In the genomic region with DNA sequence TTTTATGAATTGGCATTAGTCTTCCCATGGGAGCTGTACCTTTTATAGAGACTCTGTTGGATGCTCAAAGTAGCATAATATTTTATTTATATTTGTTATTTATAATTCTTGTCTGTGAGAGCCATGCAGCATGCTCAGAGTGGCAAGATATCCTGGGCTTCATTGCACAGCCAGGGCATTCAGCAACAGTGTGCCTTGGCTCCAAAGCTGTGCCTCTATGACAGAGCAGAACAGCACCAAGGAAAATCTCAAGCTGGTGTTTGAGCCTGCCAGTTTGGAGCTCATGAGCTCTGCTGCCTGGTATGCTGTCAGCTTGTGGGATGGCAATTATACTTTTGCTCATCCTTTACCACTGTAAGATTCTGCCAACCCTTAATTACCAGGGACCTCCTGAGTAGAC, we compare ENCODE assay signal across 25 mouse cellular contexts.
DNase-seq lines count a peak whose midpoint lies in the region; ATAC-seq and TF ChIP-seq lines count a peak whose summit lies in the region.
"Had no signal": no experiment of that assay in that cellular context is flagged by ENCODE, and none has a peak within 500 bp of the region (broad histone marks: within the 10 kb centered on the region; RNA-seq: fewer than 3 reads in every experiment).

No protein-coding gene starts in this region.

- H3K4me2 ChIP-seq in forebrain, embryonic 13.5 days: no peak overlapping the region
- no peak overlapping the region for H3K4me2 ChIP-seq in forebrain, embryonic 11.5 days (ENCODE audit: low read depth, low read length, severe bottlenecking)
- H3K4me2 ChIP-seq in neural tube, embryonic 15.5 days: no peak overlapping the region
- H3K4me2 ChIP-seq: embryonic facial prominence, embryonic 12.5 days; embryonic facial prominence, embryonic 15.5 days; heart, embryonic 13.5 days; hindbrain, embryonic 14.5 days had no signal

- no peaks in the 10 kb centered on the region for H3K4me1 ChIP-seq in forebrain, embryonic 13.5 days
- no peaks in the 10 kb centered on the region for H3K4me1 ChIP-seq in forebrain, embryonic 11.5 days (replicated peaks; ENCODE audit: control insufficient read depth, insufficient read depth, low read length)
- no peaks in the 10 kb centered on the region for H3K4me1 ChIP-seq in neural tube, embryonic 15.5 days
- H3K4me1 ChIP-seq: embryonic facial prominence, embryonic 12.5 days; embryonic facial prominence, embryonic 15.5 days; heart, embryonic 10.5 days; heart, embryonic 13.5 days had no signal

- H3K36me3 ChIP-seq in forebrain, embryonic 13.5 days (ENCODE audit: poor library complexity, severe bottlenecking): no peaks in the 10 kb centered on the region
- H3K36me3 ChIP-seq in forebrain, embryonic 11.5 days (ENCODE audit: control insufficient read depth, insufficient read depth, low read length): no peaks in the 10 kb centered on the region
- no peaks in the 10 kb centered on the region for H3K36me3 ChIP-seq in neural tube, embryonic 15.5 days
- H3K36me3 ChIP-seq: embryonic facial prominence, embryonic 12.5 days; embryonic facial prominence, embryonic 15.5 days; heart, embryonic 10.5 days; heart, embryonic 13.5 days had no signal

- H3K9ac ChIP-seq in forebrain, embryonic 13.5 days: no peak overlapping the region
- no peak overlapping the region for H3K9ac ChIP-seq in forebrain, embryonic 11.5 days (ENCODE audit: low read length)
- H3K9ac ChIP-seq in neural tube, embryonic 15.5 days (replicated peaks): no peak overlapping the region
- H3K9ac ChIP-seq: embryonic facial prominence, embryonic 12.5 days; embryonic facial prominence, embryonic 15.5 days; heart, embryonic 13.5 days; hindbrain, embryonic 14.5 days had no signal

- ATAC-seq in forebrain, embryonic 13.5 days: peak; percentile 53; the same call in 1 of the 2 replicates
- no peak for ATAC-seq in forebrain, embryonic 11.5 days (replicated peaks; ENCODE audit: low FRiP score)
- 0 out of 2 replicates have a peak, but pooled peaks have one; percentile 53 for ATAC-seq in neural tube, embryonic 15.5 days (ENCODE audit: low FRiP score)
- ATAC-seq: CD4-positive, CD25-positive, alpha-beta regulatory T cell, adult 4 months; hindbrain, postnatal 0 days; inflammation-experienced regulatory T-cells, adult 6 months; intestine, embryonic 16.5 days had no signal

- TF ChIP-seq POLR2A in brain, embryonic 14.5 days (IDR thresholded peaks at IDR 0.05; ENCODE audit: borderline replicate concordance, extremely low read depth, insufficient read depth, insufficient read length, poor library complexity, severe bottlenecking): no peak

- DNase-seq in forebrain, embryonic 11.5 days (ENCODE audit: low spot score): no peak
- DNase-seq in layer of hippocampus, postnatal 14 days (ENCODE audit: low spot score in 2 of 2): peak; percentile 2 to 23
- no peak for DNase-seq in layer of hippocampus, postnatal 25 days (ENCODE audit: extremely low spot score in 1 of 2, low spot score in 1 of 2)
- peak; percentile 7 for DNase-seq in brain, embryonic 14.5 days (ENCODE audit: low read depth)
- DNase-seq: adrenal gland, adult 2 months; adrenal gland, postnatal 14 days; cerebellum, adult 18-20 months; cerebellum, adult 9-10 months; cerebellum, postnatal 25 days; gastrocnemius, postnatal 10 days; gastrocnemius, postnatal 36 days; heart, adult 2 months; heart, postnatal 14 days; heart, postnatal 4 days had no signal

- H3K9me3 ChIP-seq in forebrain, embryonic 13.5 days (replicated peaks): no peaks in the 10 kb centered on the region
- no peaks in the 10 kb centered on the region for H3K9me3 ChIP-seq in forebrain, embryonic 11.5 days (ENCODE audit: control insufficient read depth, low read length)
- H3K9me3 ChIP-seq in neural tube, embryonic 15.5 days (replicated peaks): no peaks in the 10 kb centered on the region
- H3K9me3 ChIP-seq: embryonic facial prominence, embryonic 12.5 days; embryonic facial prominence, embryonic 15.5 days; heart, embryonic 10.5 days; heart, embryonic 13.5 days had no signal

- no peak for TF ChIP-seq CTCF in brain, embryonic 14.5 days (IDR thresholded peaks at IDR 0.05; ENCODE audit: borderline replicate concordance, extremely low read depth, insufficient read depth, insufficient read length)

- H3K27ac ChIP-seq in forebrain, embryonic 13.5 days: no peak overlapping the region
- H3K27ac ChIP-seq in forebrain, embryonic 11.5 days (ENCODE audit: low read depth, low read length): no peak overlapping the region
- no peak overlapping the region for H3K27ac ChIP-seq in neural tube, embryonic 15.5 days (replicated peaks)
- H3K27ac ChIP-seq: embryonic facial prominence, embryonic 12.5 days; embryonic facial prominence, embryonic 15.5 days; heart, adult 2 months; heart, embryonic 10.5 days; heart, embryonic 13.5 days; hindbrain, embryonic 14.5 days; hindbrain, postnatal 0 days had no signal

- H3K4me3 ChIP-seq in forebrain, embryonic 13.5 days: no peak overlapping the region
- no peak overlapping the region for H3K4me3 ChIP-seq in forebrain, embryonic 11.5 days (ENCODE audit: low read depth, low read length)
- no peak overlapping the region for H3K4me3 ChIP-seq in neural tube, embryonic 15.5 days (replicated peaks)
- H3K4me3 ChIP-seq: embryonic facial prominence, embryonic 12.5 days; embryonic facial prominence, embryonic 15.5 days; heart, adult 2 months; heart, embryonic 10.5 days; heart, embryonic 13.5 days had no signal

- H3K27me3 ChIP-seq in forebrain, embryonic 13.5 days: no peaks in the 10 kb centered on the region
- no peaks in the 10 kb centered on the region for H3K27me3 ChIP-seq in forebrain, embryonic 11.5 days (ENCODE audit: control insufficient read depth, insufficient read depth, low read length)
- no peaks in the 10 kb centered on the region for H3K27me3 ChIP-seq in neural tube, embryonic 15.5 days (replicated peaks)
- H3K27me3 ChIP-seq: embryonic facial prominence, embryonic 12.5 days; embryonic facial prominence, embryonic 15.5 days; heart, embryonic 13.5 days had no signal

Comparison
In these comparisons a context has a peak if more than half of its experiments do, and no peak if none do; other contexts are left out.
1. DNase-seq: peak in layer of hippocampus, postnatal 14 days (2 of 2) and brain, embryonic 14.5 days (single experiment); none in forebrain, embryonic 11.5 days (single experiment) and layer of hippocampus, postnatal 25 days (0 of 2).